8 mouse cellular contexts compared by ENCODE assay signal in the genomic region with DNA sequence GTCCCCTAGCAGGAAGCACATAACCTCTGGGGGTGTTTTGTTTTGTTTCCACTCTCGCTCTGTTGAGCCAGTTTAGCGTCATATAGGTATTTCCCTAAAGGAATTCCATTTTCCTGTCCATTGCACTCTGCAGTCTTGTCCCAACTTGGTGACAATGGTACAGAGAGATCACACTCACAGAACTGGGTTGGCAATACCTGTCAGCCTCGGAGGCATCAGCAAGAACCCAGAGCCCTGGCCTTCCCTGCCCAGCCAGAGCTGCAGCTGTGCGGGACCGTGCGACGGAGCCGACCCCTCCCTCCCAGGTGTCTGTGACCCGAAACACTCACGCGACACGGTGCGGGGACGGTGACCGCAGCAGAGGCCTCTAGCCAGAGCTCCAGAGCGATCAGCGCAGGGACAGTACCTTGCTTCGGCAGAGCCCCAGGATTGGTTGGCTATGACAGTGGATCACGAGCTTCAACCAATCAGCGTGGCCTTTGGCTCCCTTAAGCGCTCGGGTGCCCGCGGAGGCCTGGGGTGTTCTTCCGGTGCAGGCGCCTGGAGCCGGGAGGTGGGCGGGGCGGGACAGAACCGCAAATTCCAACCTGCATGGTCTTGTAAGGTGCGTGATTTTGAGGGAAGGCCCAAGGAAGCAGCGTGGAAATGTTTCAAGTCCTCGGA. TPM values are rescaled to one million over a fixed set of nuclear protein-coding genes. Genes with fewer than 3 reads are reported as not detected.
DNase-seq lines count a peak whose midpoint lies in the region; ATAC-seq and TF ChIP-seq lines count a peak whose summit lies in the region.

No protein-coding gene starts in this region.

- peak overlapping the region; percentile 35 for H3ac ChIP-seq in myocyte (ENCODE audit: control insufficient read depth, insufficient read length)

- peak overlapping the region; percentile 74 for H3K4me3 ChIP-seq in bone marrow macrophage, adult 2 months (ENCODE audit: insufficient read depth, low read length)
- H3K4me3 ChIP-seq in embryonic fibroblast, embryonic 13.5 days (ENCODE audit: insufficient read depth, low read length), result peak overlapping the region; percentile 73
- peak overlapping the region; percentile 72 for H3K4me3 ChIP-seq in heart, embryonic 10.5 days
- peak overlapping the region; percentile 62 for H3K4me3 ChIP-seq in kidney, embryonic 16.5 days (ENCODE audit: low read length)
- peak overlapping the region; percentile 95 for H3K4me3 ChIP-seq in liver, adult 2 months (ENCODE audit: insufficient read depth, low read depth, low read length)
- H3K4me3 ChIP-seq in myocyte, result peak overlapping the region; percentile 33

- peak overlapping the region; percentile 76 for H3K9ac ChIP-seq in kidney, embryonic 16.5 days (replicated peaks; ENCODE audit: low read length)
- H3K9ac ChIP-seq in liver, adult 2 months (ENCODE audit: low read depth, low read length), result peak overlapping the region; percentile 92

- peak overlapping the region; percentile 85 for H3K4me2 ChIP-seq in kidney, embryonic 16.5 days (replicated peaks; ENCODE audit: low read depth, low read length)
- peak overlapping the region; percentile 82 for H3K4me2 ChIP-seq in myocyte (ENCODE audit: low read depth)

- TF ChIP-seq CTCF in bone marrow macrophage, adult 2 months (IDR thresholded peaks at IDR 0.05; ENCODE audit: low read depth, low read length), result no peak
- no peak for TF ChIP-seq CTCF in embryonic fibroblast, embryonic 13.5 days (IDR thresholded peaks at IDR 0.05; ENCODE audit: borderline replicate concordance, insufficient read depth, low read length)
- TF ChIP-seq CTCF in liver, adult 2 months (IDR thresholded peaks at IDR 0.05; ENCODE audit: low read depth, low read length), result no peak

- H3K27ac ChIP-seq in bone marrow macrophage, adult 2 months (ENCODE audit: insufficient read depth, low read depth, low read length), result no peak overlapping the region
- H3K27ac ChIP-seq in embryonic fibroblast, embryonic 13.5 days (ENCODE audit: insufficient read depth, low read length), result no peak overlapping the region
- peak overlapping the region; percentile 88 for H3K27ac ChIP-seq in heart, embryonic 10.5 days
- H3K27ac ChIP-seq in kidney, embryonic 16.5 days (ENCODE audit: low read length), result no peak overlapping the region
- H3K27ac ChIP-seq in liver, adult 2 months (replicated peaks; ENCODE audit: insufficient read depth, low read depth, low read length), result peak overlapping the region; percentile 24; the same call in 1 of the 2 replicates

- ATAC-seq in kidney, embryonic 16.5 days (ENCODE audit: low FRiP score, low TSS enrichment), result peak; percentile 100

- no peaks in the 10 kb centered on the region for H3K36me3 ChIP-seq in heart, embryonic 10.5 days
- no peaks in the 10 kb centered on the region for H3K36me3 ChIP-seq in kidney, embryonic 16.5 days (ENCODE audit: insufficient read depth, low read length)
- H3K36me3 ChIP-seq in liver, adult 2 months (ENCODE audit: control insufficient read depth, insufficient read depth, low read length), result no peaks in the 10 kb centered on the region
- no peaks in the 10 kb centered on the region for H3K36me3 ChIP-seq in myocyte (ENCODE audit: control insufficient read depth, insufficient read depth)
- peaks cover 4% of the 10 kb centered on the region; the same call in 1 of the 2 replicates for H3K36me3 ChIP-seq in splenic B cell, adult 2 months (ENCODE audit: control insufficient read depth, insufficient read depth, low read length, poor library complexity, severe bottlenecking)

- peaks cover 15% of the 10 kb centered on the region for H3K4me1 ChIP-seq in bone marrow macrophage, adult 2 months (ENCODE audit: control insufficient read depth, insufficient read depth, low read length)
- no peaks in the 10 kb centered on the region; the same call in 1 of the 2 replicates for H3K4me1 ChIP-seq in embryonic fibroblast, embryonic 13.5 days (ENCODE audit: control insufficient read depth, insufficient read depth, low read length)
- peaks cover 11% of the 10 kb centered on the region; the same call in 1 of the 2 replicates for H3K4me1 ChIP-seq in heart, embryonic 10.5 days
- H3K4me1 ChIP-seq in kidney, embryonic 16.5 days (ENCODE audit: insufficient read depth, low read length), result peaks cover 11% of the 10 kb centered on the region
- no peaks in the 10 kb centered on the region for H3K4me1 ChIP-seq in liver, adult 2 months (ENCODE audit: control insufficient read depth, insufficient read depth, low read length)

- no peaks in the 10 kb centered on the region; the same call in 1 of the 2 replicates for H3K79me2 ChIP-seq in liver, adult 2 months (ENCODE audit: control insufficient read depth, insufficient read depth, low read length)
- no peaks in the 10 kb centered on the region for H3K79me2 ChIP-seq in myocyte (ENCODE audit: control insufficient read depth, insufficient read depth)

- H3K9me3 ChIP-seq in heart, embryonic 10.5 days, result no peaks in the 10 kb centered on the region
- no peaks in the 10 kb centered on the region for H3K9me3 ChIP-seq in kidney, embryonic 16.5 days (ENCODE audit: low read length)

- peak; percentile 95 for DNase-seq in A20 (ENCODE audit: low read depth, low spot score)
- peak; percentile 97 for DNase-seq in heart, embryonic 10.5 days (ENCODE audit: low spot score)
- peak; percentile 94 for DNase-seq in liver, adult 2 months (ENCODE audit: extremely low read depth, low read depth, low spot score)
- peak; percentile 95 for DNase-seq in splenic B cell, adult 2 months (ENCODE audit: low read depth, low spot score)

- 3% methylated on average over 33 of the region's 33 CpGs for WGBS in heart, embryonic 10.5 days
- WGBS in kidney, embryonic 16.5 days, result 2% methylated on average over 33 of the region's 33 CpGs
- 3% methylated on average over 33 of the region's 33 CpGs for WGBS in liver, adult 2 months

- TF ChIP-seq POLR2A in bone marrow macrophage, adult 2 months (IDR thresholded peaks at IDR 0.05; ENCODE audit: borderline replicate concordance, low read depth, low read length), result no peak
- peak; percentile 87 for TF ChIP-seq POLR2A in embryonic fibroblast, embryonic 13.5 days (IDR thresholded peaks at IDR 0.05; ENCODE audit: low read depth, low read length)
- TF ChIP-seq POLR2A in liver, adult 2 months (IDR thresholded peaks at IDR 0.05; ENCODE audit: extremely low read depth, insufficient read depth, low read length), result 0 out of 2 replicates have a peak, but pooled peaks have one; percentile 35
- TF ChIP-seq POLR2A in myocyte (IDR thresholded peaks at IDR 0.05; ENCODE audit: insufficient read length, low read depth), result peak; percentile 89

- H3K27me3 ChIP-seq in heart, embryonic 10.5 days (ENCODE audit: insufficient read depth, poor library complexity, severe bottlenecking), result no peaks in the 10 kb centered on the region
- H3K27me3 ChIP-seq in kidney, embryonic 16.5 days (ENCODE audit: insufficient read depth, low read length), result no peaks in the 10 kb centered on the region
- no peaks in the 10 kb centered on the region for H3K27me3 ChIP-seq in liver, adult 2 months (ENCODE audit: control insufficient read depth, insufficient read depth, low read length)
- no peaks in the 10 kb centered on the region for H3K27me3 ChIP-seq in myocyte (ENCODE audit: control insufficient read depth, insufficient read depth, insufficient read length)
- no peaks in the 10 kb centered on the region for H3K27me3 ChIP-seq in splenic B cell, adult 2 months (ENCODE audit: control insufficient read depth, insufficient read depth, low read length, poor library complexity, severe bottlenecking)

RNA-seq across cellular contexts. Expression of a gene that starts 5.6 kb away (rescaled TPM):
- 181 and 239 TPM in 2 replicates for polyA plus RNA-seq in bone marrow macrophage, adult 2 months (2012; ENCODE audit: insufficient read depth, insufficient read length, missing spikeins)
- polyA plus RNA-seq in embryonic fibroblast, embryonic 13.5 days (2011; ENCODE audit: insufficient read length, low read depth, missing spikeins), result 57.9 and 65.1 TPM in 2 replicates
- polyA plus RNA-seq in heart, embryonic 10.5 days (2016; fragmentation: Nextera tagmentation; extraction: Ambion mirVana), result 41.5 and 42.5 TPM in 2 replicates
- 48.6 and 49.1 TPM in 2 replicates for polyA plus RNA-seq in kidney, embryonic 16.5 days (2015; fragmentation: Nextera tagmentation; extraction: Ambion mirVana)
- 11.5 and 14.0 TPM in 2 replicates for total RNA-seq in liver, adult 2 months (2014; rRNA removed)
- polyA plus RNA-seq in liver, adult 2 months (2012; rRNA removed), result 9.4 and 14.8 TPM in 2 replicates
- 25.1 TPM for polyA plus RNA-seq in myocyte (2012; fragmentation: generic; extraction: Trizol)

RNA-seq across cellular contexts. Expression of a gene that starts 5.7 kb away (rescaled TPM):
- polyA plus RNA-seq in bone marrow macrophage, adult 2 months (2012; ENCODE audit: insufficient read depth, insufficient read length, missing spikeins), result 42.7 and 44.7 TPM in 2 replicates
- polyA plus RNA-seq in embryonic fibroblast, embryonic 13.5 days (2011; ENCODE audit: insufficient read length, low read depth, missing spikeins), result 1.1 and 1.2 TPM in 2 replicates
- polyA plus RNA-seq in heart, embryonic 10.5 days (2016; fragmentation: Nextera tagmentation; extraction: Ambion mirVana), result 0.39 and 0.41 TPM in 2 replicates
- polyA plus RNA-seq in kidney, embryonic 16.5 days (2015; fragmentation: Nextera tagmentation; extraction: Ambion mirVana), result 0.28 and 0.30 TPM in 2 replicates
- 2.1 TPM in 2 replicates for total RNA-seq in liver, adult 2 months (2014; rRNA removed)
- polyA plus RNA-seq in liver, adult 2 months (2012; rRNA removed), result 1.00 and 1.2 TPM in 2 replicates
- 0.25 TPM for polyA plus RNA-seq in myocyte (2012; fragmentation: generic; extraction: Trizol)

RNA-seq across cellular contexts. Expression of a gene that starts 27.1 kb away (rescaled TPM):
- polyA plus RNA-seq in bone marrow macrophage, adult 2 months (2012; ENCODE audit: insufficient read depth, insufficient read length, missing spikeins), result not detected in 2 replicates
- polyA plus RNA-seq in embryonic fibroblast, embryonic 13.5 days (2011; ENCODE audit: insufficient read length, low read depth, missing spikeins), result 0.68 TPM in 1 of 2 replicates, not detected in the other
- 0.38 TPM in 1 of 2 replicates, not detected in the other for polyA plus RNA-seq in heart, embryonic 10.5 days (2016; fragmentation: Nextera tagmentation; extraction: Ambion mirVana)
- 0.15 and 0.42 TPM in 2 replicates for polyA plus RNA-seq in kidney, embryonic 16.5 days (2015; fragmentation: Nextera tagmentation; extraction: Ambion mirVana)
- not detected in 2 replicates for total RNA-seq in liver, adult 2 months (2014; rRNA removed)
- not detected in 2 replicates for polyA plus RNA-seq in liver, adult 2 months (2012; rRNA removed)
- not detected for polyA plus RNA-seq in myocyte (2012; fragmentation: generic; extraction: Trizol)

RNA-seq across cellular contexts. Expression of a gene that starts 36.4 kb away (rescaled TPM):
- polyA plus RNA-seq in bone marrow macrophage, adult 2 months (2012; ENCODE audit: insufficient read depth, insufficient read length, missing spikeins), result 16.7 and 21.7 TPM in 2 replicates
- polyA plus RNA-seq in embryonic fibroblast, embryonic 13.5 days (2011; ENCODE audit: insufficient read length, low read depth, missing spikeins), result 4.3 and 5.3 TPM in 2 replicates
- 4.6 and 6.5 TPM in 2 replicates for polyA plus RNA-seq in heart, embryonic 10.5 days (2016; fragmentation: Nextera tagmentation; extraction: Ambion mirVana)
- polyA plus RNA-seq in kidney, embryonic 16.5 days (2015; fragmentation: Nextera tagmentation; extraction: Ambion mirVana), result 5.2 and 5.3 TPM in 2 replicates
- 0.20 and 1.2 TPM in 2 replicates for total RNA-seq in liver, adult 2 months (2014; rRNA removed)
- polyA plus RNA-seq in liver, adult 2 months (2012; rRNA removed), result 0.13 and 0.66 TPM in 2 replicates
- polyA plus RNA-seq in myocyte (2012; fragmentation: generic; extraction: Trizol), result 1.9 TPM

RNA-seq across cellular contexts. Expression of a gene that starts 49.1 kb away (rescaled TPM):
- 1.6 and 1.8 TPM in 2 replicates for polyA plus RNA-seq in bone marrow macrophage, adult 2 months (2012; ENCODE audit: insufficient read depth, insufficient read length, missing spikeins)
- not detected in 2 replicates for polyA plus RNA-seq in embryonic fibroblast, embryonic 13.5 days (2011; ENCODE audit: insufficient read length, low read depth, missing spikeins)
- not detected in 2 replicates for polyA plus RNA-seq in heart, embryonic 10.5 days (2016; fragmentation: Nextera tagmentation; extraction: Ambion mirVana)
- polyA plus RNA-seq in kidney, embryonic 16.5 days (2015; fragmentation: Nextera tagmentation; extraction: Ambion mirVana), result not detected in 2 replicates
- 0.13 and 0.18 TPM in 2 replicates for total RNA-seq in liver, adult 2 months (2014; rRNA removed)
- 0.05 and 0.11 TPM in 2 replicates for polyA plus RNA-seq in liver, adult 2 months (2012; rRNA removed)
- polyA plus RNA-seq in myocyte (2012; fragmentation: generic; extraction: Trizol), result not detected

Comparison
In these comparisons a context has a peak if more than half of its experiments do, and no peak if none do; other contexts are left out.
1. H3K27ac ChIP-seq: peak in heart, embryonic 10.5 days (single experiment) and liver, adult 2 months (single experiment); none in bone marrow macrophage, adult 2 months (single experiment), embryonic fibroblast, embryonic 13.5 days (single experiment) and kidney, embryonic 16.5 days (single experiment).
2. H3K4me3 ChIP-seq: peak in every context shown above with its lines; median percentile 95 in liver, adult 2 months; 74 in bone marrow macrophage, adult 2 months; 73 in embryonic fibroblast, embryonic 13.5 days; 72 in heart, embryonic 10.5 days; 62 in kidney, embryonic 16.5 days; 33 in myocyte.
3. RNA of a gene that starts 5.7 kb away (polyA plus RNA-seq): 42.7 to 44.7 TPM in bone marrow macrophage, adult 2 months; 1.00 to 1.2 TPM in liver, adult 2 months, 1.1 to 1.2 TPM in embryonic fibroblast, embryonic 13.5 days, 0.39 to 0.41 TPM in heart, embryonic 10.5 days, 0.28 to 0.30 TPM in kidney, embryonic 16.5 days and 0.25 TPM in myocyte (single experiment); every median in the first group is over 10 times any median in the second.
4. Peak in every context shown above with its lines, with median percentiles within 50 percentile points of each other: DNase-seq.